Mouse (Mus musculus): ENCODE results near the gene Ankef1.

The Ankef1 gene

GRCm38 (mm10) chr2:136501651-136502050 is at the start of gene Ankef1:
Gene Ankef1 (plus strand): TSS chr2:136501910.
- ATAC-seq (ENCODE audit: low TSS enrichment): no peak

GRCm38 (mm10) chr2:136456468-136456867 is 45.2 kb upstream of the Ankef1 start:
- no peak for ATAC-seq (ENCODE audit: low TSS enrichment)

- no peak for ATAC-seq (ENCODE audit: low TSS enrichment)
These were observed 44.8 kb upstream of the Ankef1 start for GRCm38 (mm10) chr2:136456875-136457274.

GRCm38 (mm10) chr2:136477656-136478055 is 24.1 kb upstream of the Ankef1 start:
- no peak for ATAC-seq (ENCODE audit: low TSS enrichment)

- no peak for ATAC-seq (ENCODE audit: low TSS enrichment)
These were observed 19.4 kb upstream of the Ankef1 start for GRCm38 (mm10) chr2:136482269-136482668.

DNA sequence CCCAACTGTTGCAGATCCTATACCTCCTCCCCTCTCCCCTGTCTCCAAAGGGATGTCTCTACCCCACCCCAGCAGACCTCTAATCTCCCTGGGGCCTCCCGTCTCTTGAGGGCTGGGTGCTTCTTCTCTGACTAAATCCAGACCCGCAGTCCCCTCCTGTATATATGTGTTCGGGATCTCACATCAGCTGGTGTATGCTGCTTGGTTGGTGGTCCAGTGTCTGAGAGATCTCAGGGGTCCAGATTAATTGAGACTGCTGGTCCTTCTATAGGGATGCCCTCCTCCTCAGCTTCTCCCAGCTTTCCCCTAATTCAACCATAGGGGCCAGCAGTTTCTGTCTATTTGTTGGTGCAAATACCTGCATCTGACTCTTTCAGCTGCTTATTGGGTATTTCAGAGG is 18.7 kb upstream of the Ankef1 start:
- no peak for ATAC-seq (ENCODE audit: low TSS enrichment)

GRCm38 (mm10) chr2:136484955-136485354 is 16.8 kb upstream of the Ankef1 start:
- ATAC-seq (ENCODE audit: low TSS enrichment): 0 out of 2 replicates have a peak, but pooled peaks have one; percentile 16

GRCm38 (mm10) chr2:136485401-136485800 is 16.3 kb upstream of the Ankef1 start:
- ATAC-seq (ENCODE audit: low TSS enrichment): no peak

- ATAC-seq (ENCODE audit: low TSS enrichment): peak; percentile 81
These were observed 15.7 kb upstream of the Ankef1 start for GRCm38 (mm10) chr2:136485815-136486619.

DNA sequence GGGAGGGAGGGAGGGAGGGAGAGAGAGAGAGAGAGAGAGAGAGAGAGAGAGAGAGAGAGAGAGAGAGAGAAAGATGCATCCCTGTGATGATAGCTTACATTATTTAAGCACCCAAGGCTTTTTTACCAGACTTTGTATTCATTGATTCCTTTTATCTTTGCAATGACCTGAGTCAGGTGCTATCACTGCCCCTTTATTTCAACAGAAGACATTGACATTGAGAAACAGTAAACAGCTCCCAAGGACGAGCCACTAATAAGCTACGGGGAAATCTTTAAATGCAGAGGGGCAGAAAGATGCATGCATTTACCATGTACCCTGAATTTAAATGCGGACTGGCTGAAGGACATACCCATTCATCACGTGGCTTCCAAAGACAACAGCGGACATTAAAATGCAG is 14.7 kb upstream of the Ankef1 start:
- ATAC-seq (ENCODE audit: low TSS enrichment): no peak

DNA sequence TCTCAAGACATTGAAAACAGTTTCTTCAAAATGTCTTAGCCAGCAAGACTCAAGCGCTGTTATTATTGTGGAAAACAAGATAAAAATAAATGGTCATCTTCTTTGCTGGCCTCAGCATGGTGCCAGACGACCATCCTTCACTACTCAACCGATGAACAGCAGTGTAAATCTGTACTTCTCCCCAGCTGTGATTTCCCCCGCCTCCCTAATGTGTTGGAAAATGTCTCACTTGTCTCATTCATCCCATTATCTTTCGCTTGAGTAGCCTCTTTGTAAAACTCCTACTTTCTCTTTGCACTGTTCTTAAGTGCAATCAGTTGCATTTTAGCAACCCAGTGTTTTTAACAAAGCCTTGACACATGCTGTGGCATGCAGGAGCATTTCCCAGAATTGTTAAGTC is 9.4 kb downstream of the Ankef1 start:
- ATAC-seq (ENCODE audit: low TSS enrichment): no peak

- ATAC-seq (ENCODE audit: low TSS enrichment): no peak
These were observed 10.0 kb downstream of the Ankef1 start for GRCm38 (mm10) chr2:136511756-136512155.

GRCm38 (mm10) chr2:136512802-136513201 is 11.1 kb downstream of the Ankef1 start:
- ATAC-seq (ENCODE audit: low TSS enrichment): peak; percentile 86

DNA sequence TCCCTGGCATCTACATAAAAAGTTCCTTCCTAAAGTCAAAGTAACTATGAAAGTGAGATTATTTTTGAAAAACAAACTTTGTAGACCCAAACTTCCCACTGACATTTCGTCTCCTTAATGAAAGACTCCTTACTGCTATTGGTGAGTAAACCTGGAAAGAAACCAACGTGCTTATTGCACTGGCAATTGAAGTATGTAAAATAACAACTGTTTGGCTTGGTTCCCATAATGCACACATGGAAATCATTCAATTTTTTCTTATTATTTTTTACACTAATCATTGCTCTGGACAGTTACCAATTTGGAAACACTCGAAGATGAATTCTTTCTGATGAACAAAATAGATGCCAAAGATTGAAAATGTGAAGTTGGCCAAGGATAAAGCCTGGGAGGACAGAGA is 12.1 kb downstream of the Ankef1 start:
- ATAC-seq (ENCODE audit: low TSS enrichment): no peak

DNA sequence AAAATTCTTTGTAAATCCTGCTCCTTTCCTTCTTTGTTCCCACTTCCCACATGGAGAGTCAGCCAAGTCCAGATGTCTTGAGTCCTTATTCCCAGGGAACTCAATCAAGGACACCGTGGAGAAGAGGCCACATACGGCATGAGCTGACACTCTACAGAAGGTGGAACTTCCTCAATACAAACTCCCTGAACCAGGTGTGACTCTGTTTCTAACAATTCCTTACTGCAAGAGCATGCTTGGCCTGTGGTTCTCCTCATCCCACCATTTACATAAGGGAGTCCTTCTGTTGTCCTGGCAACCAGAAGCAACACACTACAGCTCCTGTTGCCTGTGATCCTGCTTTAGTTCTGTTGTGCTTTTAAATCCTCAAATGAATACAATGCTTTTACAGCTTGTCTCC is 13.8 kb downstream of the Ankef1 start:
- ATAC-seq (ENCODE audit: low TSS enrichment): peak; percentile 87

DNA sequence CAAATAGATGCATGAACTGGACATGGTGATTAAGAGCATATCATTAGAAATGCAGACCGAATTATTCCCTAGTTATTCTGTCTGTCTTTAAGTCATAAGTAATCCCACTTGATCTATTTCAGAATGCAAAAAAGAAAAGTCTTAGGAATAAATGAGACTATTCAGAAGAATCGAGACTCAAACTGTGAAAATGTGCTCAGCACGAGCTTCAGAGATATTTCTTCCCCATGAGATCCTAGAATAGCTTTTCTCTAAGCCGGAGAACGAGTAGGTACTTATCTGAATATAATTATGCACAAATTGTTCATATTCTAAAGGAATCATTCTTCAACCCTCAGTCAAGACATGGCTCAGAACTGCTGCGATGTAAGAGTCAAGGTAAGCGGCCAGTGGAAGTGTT is 27.2 kb downstream of the Ankef1 start:
- ATAC-seq (ENCODE audit: low TSS enrichment): peak; percentile 29; the same call in 1 of the 2 replicates

GRCm38 (mm10) chr2:136532033-136532432 is 30.3 kb downstream of the Ankef1 start:
- peak; percentile 98 for ATAC-seq (ENCODE audit: low TSS enrichment)

DNA sequence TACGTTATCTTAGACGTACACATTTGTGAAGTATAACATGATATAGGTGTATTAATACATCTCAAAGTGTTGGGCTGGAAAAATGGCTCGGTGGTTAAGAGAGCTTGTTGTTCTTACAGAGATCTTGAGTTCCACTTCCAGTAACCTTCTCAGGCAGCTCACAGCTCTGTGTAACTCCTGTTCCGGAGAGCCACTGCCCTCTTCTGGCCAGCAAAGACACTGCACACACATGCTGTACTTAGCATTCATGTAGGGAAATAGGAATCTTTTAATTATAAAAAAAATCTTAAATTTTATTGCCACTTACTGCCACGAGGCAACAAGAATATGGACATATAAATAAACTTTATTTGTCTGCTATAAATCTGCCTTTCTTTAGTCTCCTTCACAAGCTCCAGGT is 56.3 kb downstream of the Ankef1 start:
- no peak for ATAC-seq (ENCODE audit: low TSS enrichment)

DNA sequence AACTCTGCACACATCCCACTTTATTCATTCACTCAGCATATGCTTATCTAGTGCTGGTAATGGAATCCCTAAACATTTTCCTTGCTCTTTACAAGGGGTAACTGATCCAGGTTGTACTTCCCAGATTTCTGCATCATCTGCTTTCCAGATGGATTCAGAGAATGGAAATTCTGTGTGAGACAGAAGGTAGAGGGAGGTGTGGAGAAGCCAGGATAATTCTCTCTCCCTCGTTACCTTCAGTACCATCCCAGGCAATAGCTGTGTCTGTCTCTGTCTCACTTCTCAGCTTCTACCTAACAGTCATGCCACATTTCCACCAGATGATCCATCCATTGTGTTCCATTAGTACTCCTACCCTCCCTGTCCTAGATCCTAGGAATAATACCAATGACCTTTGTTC is 60.6 kb downstream of the Ankef1 start:
- ATAC-seq (ENCODE audit: low TSS enrichment): peak; percentile 69

DNA sequence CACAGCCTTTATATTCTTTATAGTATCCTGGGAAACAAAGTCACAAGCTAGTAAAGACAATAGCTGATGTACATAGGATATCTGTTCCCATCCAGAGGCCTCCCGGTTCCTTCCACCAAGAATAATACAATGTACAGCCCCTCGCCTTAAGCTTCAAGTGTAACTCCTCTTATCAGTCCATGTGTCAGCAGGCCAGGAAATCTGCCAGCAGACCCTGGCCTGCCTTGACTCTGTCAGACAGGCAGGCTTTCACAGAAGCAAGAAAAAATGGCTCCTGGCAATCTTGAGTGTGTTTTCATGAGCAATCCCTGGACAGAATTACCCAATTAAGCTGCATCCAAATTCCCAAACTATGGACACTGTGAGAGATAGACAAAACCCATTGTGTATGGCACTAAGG is 69.1 kb downstream of the Ankef1 start:
- no peak for ATAC-seq (ENCODE audit: low TSS enrichment)

DNA sequence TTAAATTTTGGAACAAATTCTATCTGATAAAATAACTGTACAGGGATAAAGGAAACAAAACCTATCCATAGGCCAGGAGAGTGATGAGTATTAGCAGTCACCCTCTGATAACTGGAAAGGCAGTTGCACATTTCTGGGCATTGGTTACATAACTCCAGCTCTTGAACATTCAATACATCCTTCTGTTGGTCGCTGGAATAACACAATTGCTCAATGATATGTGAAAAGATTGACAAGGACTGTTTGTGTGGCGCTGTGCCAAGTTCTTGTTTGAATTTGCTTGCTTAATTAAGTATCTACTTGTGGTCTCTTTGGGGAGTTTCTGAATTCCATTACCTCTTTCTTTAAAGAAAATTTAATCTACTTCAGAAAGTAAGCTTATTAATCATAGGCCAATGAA is 81.1 kb downstream of the Ankef1 start:
- no peak for ATAC-seq (ENCODE audit: low TSS enrichment)

- no peak for ATAC-seq (ENCODE audit: low TSS enrichment)
These were observed 87.1 kb downstream of the Ankef1 start for GRCm38 (mm10) chr2:136588811-136589210.

- ATAC-seq (ENCODE audit: low TSS enrichment): peak; percentile 75
These were observed 94.7 kb downstream of the Ankef1 start for GRCm38 (mm10) chr2:136596451-136596850.

GRCm38 (mm10) chr2:136598743-136599142 is 97.0 kb downstream of the Ankef1 start:
- peak; percentile 72 for ATAC-seq (ENCODE audit: low TSS enrichment)

All from frontal cortex, adult (tissue).